Mouse (Mus musculus): Measurements from ENCODE around the gene Nckap1. TPM values are rescaled to one million over a fixed set of nuclear protein-coding genes. Genes with fewer than 3 reads are reported as not detected.

Gene Nckap1
- 42.1 TPM for polyA plus RNA-seq (2014; fragmentation: Illumina TruSeq; extraction: RNeasy Lipid Tissue Mini Kit (QIAGEN cat#74804); ENCODE audit: insufficient read depth, low read depth, low replicate concordance)

DNA sequence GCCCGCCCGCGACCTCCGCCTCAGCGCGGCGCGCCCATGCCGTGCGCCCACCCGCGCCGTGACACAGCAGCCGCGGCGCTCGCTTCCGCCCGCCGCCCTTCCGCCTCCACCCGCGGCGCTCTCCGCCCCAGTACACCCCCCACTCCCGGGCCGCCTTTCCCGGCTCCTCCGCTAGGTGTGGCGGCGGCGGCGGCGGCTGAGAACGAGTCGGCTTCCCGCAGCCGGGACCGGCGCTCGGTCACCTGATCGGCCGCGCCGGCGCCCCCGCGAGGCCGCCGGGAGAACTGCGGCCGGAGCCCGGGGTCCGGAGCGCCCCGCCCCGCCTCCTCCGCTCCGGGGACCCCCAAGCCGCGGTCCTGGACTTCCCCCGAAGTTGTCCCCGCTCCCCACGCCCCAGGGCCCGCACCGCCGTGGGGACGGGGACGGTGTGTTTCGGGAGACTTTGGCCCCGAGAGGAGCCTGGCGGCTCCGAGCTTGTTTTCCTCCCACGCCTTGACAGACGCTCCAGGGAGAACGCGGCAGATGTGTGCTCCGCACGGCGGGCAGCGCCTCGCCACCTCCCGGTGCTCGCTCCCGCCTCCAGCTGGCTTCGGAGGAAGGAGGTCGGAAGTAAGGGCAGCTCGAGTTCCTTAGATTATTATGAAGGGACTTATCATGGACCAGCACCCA is at the start of gene Nckap1:
TSS of gene Nckap1 (minus strand) at position 338 of the 669 bp plus-strand sequence.

DNA sequence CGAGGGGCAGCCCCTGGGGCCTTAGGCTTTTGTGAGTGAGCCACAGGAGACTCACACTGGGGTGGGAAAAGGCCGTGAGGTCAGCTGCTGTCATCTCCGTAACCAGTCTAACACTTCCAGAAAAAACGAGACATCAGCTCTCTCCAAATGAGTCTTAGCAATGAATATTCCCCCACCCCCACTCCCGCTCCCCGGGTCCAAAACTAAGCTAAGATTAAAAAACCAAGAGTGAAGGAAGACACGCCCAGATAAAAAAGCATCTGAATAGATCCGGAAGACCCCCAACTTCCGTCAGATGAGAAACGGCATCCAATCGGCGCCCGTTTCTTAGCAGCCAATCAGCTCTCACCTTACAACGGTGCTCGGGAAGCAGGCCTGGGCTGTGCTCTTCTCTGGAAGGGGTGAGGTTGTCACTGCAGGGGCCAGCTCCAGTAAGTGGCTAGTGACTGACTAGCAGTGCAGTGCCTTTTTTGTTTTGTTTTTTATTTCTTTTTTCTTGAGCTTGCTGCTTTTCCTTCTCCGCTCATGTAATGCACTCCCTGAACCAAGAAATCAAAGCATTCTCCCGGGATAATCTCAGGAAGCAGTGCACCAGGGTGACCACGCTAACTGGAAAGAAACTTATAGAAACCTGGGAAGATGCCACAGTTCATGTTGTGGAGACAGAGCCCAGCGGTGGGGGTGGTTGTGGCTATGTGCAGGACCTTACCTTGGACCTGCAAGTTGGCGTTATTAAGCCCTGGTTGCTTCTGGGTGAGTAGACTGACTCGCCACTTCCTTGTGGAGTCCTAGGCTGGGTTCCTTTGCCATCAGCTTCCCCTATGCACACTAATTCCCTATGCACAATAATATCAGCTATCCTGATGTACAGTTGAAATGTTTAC is 35.9 kb upstream of the Nckap1 start, which contains the start of the genes Dusp19 and Nup35:
TSS of gene Dusp19 (plus strand) at position 192 of the 884 bp plus-strand sequence.
TSS of gene Nup35 (plus strand) at position 383 of the 884 bp plus-strand sequence.

Other genes starting within 250 kb of the Nckap1 start
- 0.11 TPM for gene Frzb, start 133.8 kb downstream of the Nckap1 start, polyA plus RNA-seq (2014; fragmentation: Illumina TruSeq; extraction: RNeasy Lipid Tissue Mini Kit (QIAGEN cat#74804); ENCODE audit: insufficient read depth, low read depth, low replicate concordance)
- 7.6 TPM for gene Dusp19, start 35.7 kb upstream of the Nckap1 start, polyA plus RNA-seq (2014; fragmentation: Illumina TruSeq; extraction: RNeasy Lipid Tissue Mini Kit (QIAGEN cat#74804); ENCODE audit: insufficient read depth, low read depth, low replicate concordance)
- gene Nup35, start 35.9 kb upstream of the Nckap1 start, polyA plus RNA-seq (2014; fragmentation: Illumina TruSeq; extraction: RNeasy Lipid Tissue Mini Kit (QIAGEN cat#74804); ENCODE audit: insufficient read depth, low read depth, low replicate concordance), result 15.9 TPM

All from lung, adult 10 weeks (tissue).